Mouse (Mus musculus): Measurements from ENCODE around the gene Fasl.

DNA sequence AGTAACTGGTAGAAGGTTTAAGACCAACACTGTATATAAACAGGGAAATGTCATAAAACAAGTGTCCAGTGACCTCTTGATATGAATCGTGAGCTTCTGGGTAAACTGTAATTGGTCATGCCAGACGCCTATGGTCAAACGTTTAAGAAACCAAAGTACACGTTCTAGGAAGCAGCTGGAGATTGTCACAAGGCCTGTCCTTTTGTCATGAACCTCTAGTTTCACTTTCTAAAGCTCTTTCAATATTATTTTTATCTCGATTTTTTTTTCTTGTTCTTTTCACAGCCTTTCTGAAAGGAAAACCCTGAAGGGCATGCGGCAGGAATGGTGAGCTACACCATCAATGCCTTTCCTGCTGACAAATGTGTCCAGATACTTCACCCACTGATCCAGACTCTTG, 20.7 kb upstream of the Fasl start:
- TF ChIP-seq CTCF (IDR thresholded peaks at IDR 0.05; ENCODE audit: insufficient read depth, low read depth, low read length): no peak
- no peak for TF ChIP-seq POLR2A (IDR thresholded peaks at IDR 0.05; ENCODE audit: insufficient read depth, low read depth, low read length)

All from olfactory bulb, adult 2 months (tissue).